Mouse (Mus musculus): Measurements from ENCODE around the gene Stap2. TPM values are rescaled to one million over a fixed set of nuclear protein-coding genes. Genes with fewer than 3 reads are reported as not detected.
A peak's percentile ranks its signal among the peaks of the same experiment; 100 is the strongest.

Gene Stap2
- polyA plus RNA-seq, 1 experiment, result 18.4 TPM

DNA sequence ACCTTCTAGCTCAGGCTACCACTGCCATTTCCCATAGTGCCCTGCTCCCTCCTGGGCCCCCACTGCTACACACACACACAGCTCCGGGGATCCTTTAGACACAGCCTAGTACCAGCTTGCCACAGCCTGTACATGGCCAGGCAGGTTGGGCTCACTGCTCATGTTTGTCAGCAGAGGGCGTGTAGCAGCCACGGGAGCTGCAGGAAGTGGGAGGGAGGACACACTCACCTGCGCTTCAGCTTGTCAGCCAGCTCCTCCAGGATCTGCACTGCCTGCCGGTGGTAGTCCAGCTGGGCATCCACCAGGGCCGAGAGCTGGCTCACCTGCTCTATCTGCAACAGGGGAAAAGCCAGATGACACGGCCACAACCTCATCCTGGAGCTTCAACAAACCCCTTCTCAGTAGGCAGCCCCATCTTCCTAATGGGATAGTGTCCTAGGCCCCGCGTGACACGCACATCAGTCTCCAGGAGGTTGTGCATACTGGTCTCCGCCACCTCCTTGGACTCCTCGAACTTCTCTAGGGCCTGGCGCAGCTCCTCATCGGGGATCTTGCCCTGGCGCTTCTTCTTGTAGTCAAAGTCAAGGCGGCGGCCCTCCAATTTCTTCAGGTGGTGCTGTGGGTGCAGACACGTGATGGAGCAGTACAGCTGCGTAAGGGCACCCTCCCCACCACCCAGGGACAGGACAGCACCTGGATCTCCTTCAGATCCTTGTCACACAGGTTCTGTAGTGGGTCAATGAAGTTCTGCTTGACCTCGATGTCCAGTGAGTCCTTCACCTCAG lies 13.2 kb upstream of the Stap2 start:
- Histone ChIP-seq H3K36me3 (ENCODE audit: control insufficient read depth, insufficient read depth, low read length) (no peaks in the 10 kb centered on the region), H3K27me3 (ENCODE audit: control insufficient read depth, insufficient read depth, low read length) (no peaks in the 10 kb centered on the region), H3K27ac (ENCODE audit: control insufficient read depth, insufficient read depth, low read depth, low read length) (no peak overlapping the region), H3K4me3 (ENCODE audit: control insufficient read depth, low read depth, low read length) (no peak overlapping the region), H3K4me1 (ENCODE audit: control insufficient read depth, insufficient read depth, low read length) (no peaks in the 10 kb centered on the region)
- TF ChIP-seq CTCF (IDR thresholded peaks at IDR 0.05; ENCODE audit: control insufficient read depth, insufficient read depth, insufficient replicate concordance, low read depth, low read length) (peak; percentile 29; the same call in 1 of the 2 replicates), POLR2A (IDR thresholded peaks at IDR 0.05; ENCODE audit: control insufficient read depth, low read depth, low read length) (no peak)

- Histone ChIP-seq H3K27ac (ENCODE audit: control insufficient read depth, insufficient read depth, low read depth, low read length) (no peak overlapping the region), H3K4me3 (ENCODE audit: control insufficient read depth, low read depth, low read length) (no peak overlapping the region), H3K36me3 (ENCODE audit: control insufficient read depth, insufficient read depth, low read length) (no peaks in the 10 kb centered on the region), H3K4me1 (ENCODE audit: control insufficient read depth, insufficient read depth, low read length) (no peaks in the 10 kb centered on the region), H3K27me3 (ENCODE audit: control insufficient read depth, insufficient read depth, low read length) (no peaks in the 10 kb centered on the region)
- TF ChIP-seq CTCF (IDR thresholded peaks at IDR 0.05; ENCODE audit: control insufficient read depth, insufficient read depth, insufficient replicate concordance, low read depth, low read length) (no peak), POLR2A (IDR thresholded peaks at IDR 0.05; ENCODE audit: control insufficient read depth, low read depth, low read length) (no peak)
Measured at GRCm38 (mm10) chr17:56017848-56018247, 12.5 kb upstream of the Stap2 start.

- H3K4me3 ChIP-seq (ENCODE audit: control insufficient read depth, low read depth, low read length), result no peak overlapping the region
- H3K4me1 ChIP-seq (ENCODE audit: control insufficient read depth, insufficient read depth, low read length), result no peaks in the 10 kb centered on the region
- H3K27ac ChIP-seq (ENCODE audit: control insufficient read depth, insufficient read depth, low read depth, low read length), result no peak overlapping the region
- H3K36me3 ChIP-seq (ENCODE audit: control insufficient read depth, insufficient read depth, low read length), result no peaks in the 10 kb centered on the region
- H3K27me3 ChIP-seq (ENCODE audit: control insufficient read depth, insufficient read depth, low read length), result no peaks in the 10 kb centered on the region
- TF ChIP-seq POLR2A (IDR thresholded peaks at IDR 0.05; ENCODE audit: control insufficient read depth, low read depth, low read length) (no peak), CTCF (IDR thresholded peaks at IDR 0.05; ENCODE audit: control insufficient read depth, insufficient read depth, insufficient replicate concordance, low read depth, low read length) (no peak)
Measured at GRCm38 (mm10) chr17:56016793-56017785, 11.7 kb upstream of the Stap2 start.

DNA sequence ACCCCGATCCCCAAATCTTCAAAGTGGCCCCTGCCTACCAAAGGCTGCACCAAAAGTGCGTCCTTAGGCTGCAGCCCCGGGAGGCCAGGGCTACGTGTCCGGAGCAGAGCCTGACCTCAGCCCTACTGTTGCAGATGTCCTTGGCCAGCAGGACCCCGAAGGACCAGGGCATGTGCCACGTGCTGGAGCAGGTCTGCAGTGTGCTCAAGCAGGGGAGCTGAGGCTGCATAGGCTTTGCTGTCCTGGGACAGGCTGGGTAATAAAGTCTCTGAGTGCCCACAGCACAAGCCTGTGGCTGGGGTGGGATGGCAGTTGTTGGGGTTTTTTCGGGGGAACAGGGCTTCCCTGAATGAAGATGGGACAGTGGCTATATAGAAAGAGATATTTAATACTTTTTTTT lies 11.0 kb upstream of the Stap2 start:
- Histone ChIP-seq H3K27ac (ENCODE audit: control insufficient read depth, insufficient read depth, low read depth, low read length) (no peak overlapping the region), H3K4me1 (ENCODE audit: control insufficient read depth, insufficient read depth, low read length) (no peaks in the 10 kb centered on the region), H3K27me3 (ENCODE audit: control insufficient read depth, insufficient read depth, low read length) (no peaks in the 10 kb centered on the region), H3K36me3 (ENCODE audit: control insufficient read depth, insufficient read depth, low read length) (no peaks in the 10 kb centered on the region), H3K4me3 (ENCODE audit: control insufficient read depth, low read depth, low read length) (no peak overlapping the region)
- TF ChIP-seq CTCF (IDR thresholded peaks at IDR 0.05; ENCODE audit: control insufficient read depth, insufficient read depth, insufficient replicate concordance, low read depth, low read length) (no peak), POLR2A (IDR thresholded peaks at IDR 0.05; ENCODE audit: control insufficient read depth, low read depth, low read length) (no peak)

DNA sequence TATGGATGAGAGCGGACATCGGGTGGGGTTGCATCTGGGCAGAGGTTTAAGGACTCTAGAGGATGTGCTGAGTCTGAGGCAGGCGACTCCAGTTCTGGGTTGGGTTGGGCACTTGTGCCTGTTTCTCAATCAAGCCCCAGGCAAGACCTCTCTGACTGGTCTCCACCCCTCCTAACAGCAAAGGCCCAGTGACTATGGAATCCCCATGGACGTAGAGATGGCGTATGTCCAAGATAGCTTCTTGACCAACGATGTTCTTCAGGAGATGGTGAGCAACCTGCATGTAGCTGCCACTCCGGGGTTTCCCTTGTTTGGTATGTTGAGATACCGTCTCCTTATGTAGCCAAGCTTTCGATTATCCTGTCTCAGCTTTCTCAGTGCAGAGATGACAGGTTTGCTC lies 9.9 kb upstream of the Stap2 start:
- TF ChIP-seq CTCF (IDR thresholded peaks at IDR 0.05; ENCODE audit: control insufficient read depth, insufficient read depth, insufficient replicate concordance, low read depth, low read length) (no peak), POLR2A (IDR thresholded peaks at IDR 0.05; ENCODE audit: control insufficient read depth, low read depth, low read length) (no peak)
- peaks cover 5% of the 10 kb centered on the region for H3K4me1 ChIP-seq (ENCODE audit: control insufficient read depth, insufficient read depth, low read length)
- H3K4me3 ChIP-seq (ENCODE audit: control insufficient read depth, low read depth, low read length), result no peak overlapping the region
- H3K27me3 ChIP-seq (ENCODE audit: control insufficient read depth, insufficient read depth, low read length), result no peaks in the 10 kb centered on the region
- no peaks in the 10 kb centered on the region for H3K36me3 ChIP-seq (ENCODE audit: control insufficient read depth, insufficient read depth, low read length)
- H3K27ac ChIP-seq (ENCODE audit: control insufficient read depth, insufficient read depth, low read depth, low read length), result no peak overlapping the region

DNA sequence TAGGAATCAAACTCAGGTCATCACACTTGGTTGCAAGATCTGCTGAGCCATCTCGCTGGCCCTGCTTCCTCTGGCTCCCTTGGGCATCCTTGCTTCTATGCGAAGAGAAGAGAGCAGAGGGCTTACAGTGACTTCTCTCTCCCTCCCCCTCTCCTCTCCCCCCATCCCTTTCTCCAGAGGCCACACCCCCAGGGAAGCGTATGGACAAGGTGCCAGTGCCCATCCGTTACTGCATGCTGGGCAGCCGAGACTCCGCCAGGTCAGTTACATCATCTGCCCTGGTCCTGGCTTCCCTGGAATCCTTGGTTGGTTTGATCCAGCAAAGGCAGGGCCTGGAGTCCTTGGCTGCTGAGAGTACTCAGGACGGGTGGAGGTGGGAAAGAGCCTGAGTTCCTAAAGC lies 6.1 kb upstream of the Stap2 start:
- no peak for TF ChIP-seq POLR2A (IDR thresholded peaks at IDR 0.05; ENCODE audit: control insufficient read depth, low read depth, low read length)
- no peak for TF ChIP-seq CTCF (IDR thresholded peaks at IDR 0.05; ENCODE audit: control insufficient read depth, insufficient read depth, insufficient replicate concordance, low read depth, low read length)
- no peaks in the 10 kb centered on the region for H3K36me3 ChIP-seq (ENCODE audit: control insufficient read depth, insufficient read depth, low read length)
- H3K4me1 ChIP-seq (ENCODE audit: control insufficient read depth, insufficient read depth, low read length), result peaks cover 33% of the 10 kb centered on the region

GRCm38 (mm10) chr17:56010681-56011080 lies 5.3 kb upstream of the Stap2 start:
- Histone ChIP-seq H3K36me3 (ENCODE audit: control insufficient read depth, insufficient read depth, low read length) (no peaks in the 10 kb centered on the region), H3K4me1 (ENCODE audit: control insufficient read depth, insufficient read depth, low read length) (peaks cover 33% of the 10 kb centered on the region), H3K4me3 (ENCODE audit: control insufficient read depth, low read depth, low read length) (peak overlapping the region; percentile 45), H3K27ac (ENCODE audit: control insufficient read depth, insufficient read depth, low read depth, low read length) (no peak overlapping the region), H3K27me3 (ENCODE audit: control insufficient read depth, insufficient read depth, low read length) (no peaks in the 10 kb centered on the region)
- peak; percentile 100 for TF ChIP-seq CTCF (IDR thresholded peaks at IDR 0.05; ENCODE audit: control insufficient read depth, insufficient read depth, insufficient replicate concordance, low read depth, low read length)
- TF ChIP-seq POLR2A (IDR thresholded peaks at IDR 0.05; ENCODE audit: control insufficient read depth, low read depth, low read length), result 0 out of 2 replicates have a peak, but pooled peaks have one; percentile 24

More for the DNA sequence above, 6.1 kb upstream of the Stap2 start:
- no peak overlapping the region for H3K4me3 ChIP-seq (ENCODE audit: control insufficient read depth, low read depth, low read length)
- H3K27ac ChIP-seq (ENCODE audit: control insufficient read depth, insufficient read depth, low read depth, low read length), result no peak overlapping the region
- H3K27me3 ChIP-seq (ENCODE audit: control insufficient read depth, insufficient read depth, low read length), result no peaks in the 10 kb centered on the region

Data from testis, adult 2 months (tissue).